Mouse (Mus musculus): Measurements from ENCODE around the gene Pax2.

- no peak for TF ChIP-seq CTCF (IDR thresholded peaks at IDR 0.05; ENCODE audit: control insufficient read depth, insufficient read depth, insufficient read length)
- no peak for TF ChIP-seq MAX (IDR thresholded peaks at IDR 0.05)
- TF ChIP-seq CEBPB (IDR thresholded peaks at IDR 0.05; ENCODE audit: low read depth), result no peak
- TF ChIP-seq MYOD1 (IDR thresholded peaks at IDR 0.05; ENCODE audit: control insufficient read depth, insufficient read length, low read depth), result no peak
- no peak for TF ChIP-seq USF1 (IDR thresholded peaks at IDR 0.05; ENCODE audit: low read depth)
Observed at GRCm38 (mm10) chr19:44837426-44838205, 81.8 kb downstream of the Pax2 start.

Data from C2C12 (cell line).